Mouse (Mus musculus): ENCODE results near the gene Txlna. TPM values are rescaled to one million over a fixed set of nuclear protein-coding genes. Genes with fewer than 3 reads are reported as not detected.

Gene Txlna
- total RNA-seq (2023), result 10 to 100 TPM; 71.4 to 73.6 TPM

GRCm38 (mm10) chr4:129640638-129641467 lies at the start of gene Txlna:
TSS of gene Txlna (minus strand) at chr4:129641065.

DNA sequence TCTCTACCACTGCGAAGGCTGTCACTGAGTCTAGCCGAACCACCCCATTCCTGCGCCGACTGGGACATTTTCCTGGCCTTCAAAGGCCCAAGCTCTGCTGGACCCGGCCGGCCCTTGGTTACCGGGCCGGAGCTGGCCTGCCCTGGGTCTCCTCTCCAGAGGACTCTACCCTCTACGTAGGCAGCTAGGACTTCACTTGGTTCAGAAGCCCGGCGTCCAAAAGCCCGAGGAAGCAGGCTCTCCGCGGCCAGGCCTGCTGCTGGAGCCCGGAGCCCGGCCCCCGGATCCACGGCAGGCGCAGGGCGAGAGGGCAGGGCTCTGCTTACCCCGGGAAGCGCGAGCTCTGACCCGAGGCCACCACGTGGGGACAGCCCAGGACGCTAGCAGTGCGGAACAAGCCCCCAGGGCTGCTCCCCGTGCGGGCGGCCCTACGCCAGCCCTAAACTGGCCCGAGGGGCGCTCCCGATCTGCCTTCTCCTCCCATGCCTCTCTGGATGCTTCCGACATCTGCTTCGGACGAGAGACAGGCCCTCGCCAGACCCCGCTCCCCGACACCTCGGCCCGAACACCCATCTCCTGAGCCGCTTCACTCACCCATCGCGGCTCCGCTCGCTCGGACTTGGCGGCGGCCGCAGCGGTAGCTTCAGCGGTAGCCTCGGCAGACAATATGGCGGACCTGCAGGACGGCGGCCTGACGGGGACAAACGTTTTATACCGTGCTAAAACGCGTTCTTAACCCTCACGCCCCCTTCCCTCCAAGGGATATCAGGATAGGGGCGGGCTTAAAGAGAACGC lies 31.4 kb upstream of the Txlna start, which contains the start of gene Kpna6:
TSS of gene Kpna6 (minus strand) at position 685 of the 795 bp plus-strand sequence.

DNA sequence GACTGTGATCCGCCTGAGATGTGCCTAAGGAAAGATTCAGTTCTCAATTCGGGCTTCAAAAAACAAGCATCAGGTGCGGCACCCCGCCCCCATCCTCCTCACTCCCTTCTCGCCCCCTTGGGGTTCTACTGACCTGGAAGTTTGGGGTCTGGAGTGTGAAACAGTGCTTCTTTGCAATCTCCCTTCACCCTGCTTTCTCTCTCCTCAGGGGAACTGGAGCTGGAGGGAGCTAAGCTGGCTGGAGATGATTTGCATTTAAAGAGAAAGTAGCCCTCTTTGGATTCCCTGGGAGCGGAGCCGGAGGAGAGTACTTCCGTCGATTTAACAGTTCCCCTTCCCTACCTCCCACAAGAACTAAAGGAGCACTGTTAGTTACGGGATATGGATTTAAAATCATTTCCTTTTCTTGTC lies 17.2 kb downstream of the Txlna start, which contains the start of gene Ccdc28b:
TSS of gene Ccdc28b (minus strand) at position 267 of the 411 bp plus-strand sequence.

GRCm38 (mm10) chr4:129618786-129619691 lies 21.8 kb downstream of the Txlna start, which contains the start of gene Iqcc:
TSS of gene Iqcc (minus strand) at chr4:129619099.

DNA sequence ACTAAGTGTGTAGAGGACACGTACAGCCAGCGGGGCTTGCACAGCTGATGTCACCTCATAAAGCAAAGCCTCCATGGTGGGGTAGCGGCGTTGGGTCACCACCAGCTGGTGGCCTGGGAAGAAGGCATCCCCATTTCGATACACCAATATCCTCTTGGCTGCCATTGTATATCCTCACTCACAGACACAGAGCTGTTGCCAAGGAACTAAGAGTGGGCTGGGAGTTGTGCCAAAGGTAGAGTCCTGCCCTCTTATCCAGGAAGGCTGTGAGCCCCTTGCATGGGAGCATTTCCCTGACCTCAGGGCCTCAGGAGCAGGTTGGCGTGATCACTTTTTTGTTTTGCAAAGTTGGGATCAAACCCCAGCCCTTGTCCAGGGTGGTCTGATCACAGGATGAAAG lies 26.8 kb downstream of the Txlna start, which contains the start of gene Dcdc2b:
TSS of gene Dcdc2b (minus strand) at position 165 of the 400 bp plus-strand sequence.

DNA sequence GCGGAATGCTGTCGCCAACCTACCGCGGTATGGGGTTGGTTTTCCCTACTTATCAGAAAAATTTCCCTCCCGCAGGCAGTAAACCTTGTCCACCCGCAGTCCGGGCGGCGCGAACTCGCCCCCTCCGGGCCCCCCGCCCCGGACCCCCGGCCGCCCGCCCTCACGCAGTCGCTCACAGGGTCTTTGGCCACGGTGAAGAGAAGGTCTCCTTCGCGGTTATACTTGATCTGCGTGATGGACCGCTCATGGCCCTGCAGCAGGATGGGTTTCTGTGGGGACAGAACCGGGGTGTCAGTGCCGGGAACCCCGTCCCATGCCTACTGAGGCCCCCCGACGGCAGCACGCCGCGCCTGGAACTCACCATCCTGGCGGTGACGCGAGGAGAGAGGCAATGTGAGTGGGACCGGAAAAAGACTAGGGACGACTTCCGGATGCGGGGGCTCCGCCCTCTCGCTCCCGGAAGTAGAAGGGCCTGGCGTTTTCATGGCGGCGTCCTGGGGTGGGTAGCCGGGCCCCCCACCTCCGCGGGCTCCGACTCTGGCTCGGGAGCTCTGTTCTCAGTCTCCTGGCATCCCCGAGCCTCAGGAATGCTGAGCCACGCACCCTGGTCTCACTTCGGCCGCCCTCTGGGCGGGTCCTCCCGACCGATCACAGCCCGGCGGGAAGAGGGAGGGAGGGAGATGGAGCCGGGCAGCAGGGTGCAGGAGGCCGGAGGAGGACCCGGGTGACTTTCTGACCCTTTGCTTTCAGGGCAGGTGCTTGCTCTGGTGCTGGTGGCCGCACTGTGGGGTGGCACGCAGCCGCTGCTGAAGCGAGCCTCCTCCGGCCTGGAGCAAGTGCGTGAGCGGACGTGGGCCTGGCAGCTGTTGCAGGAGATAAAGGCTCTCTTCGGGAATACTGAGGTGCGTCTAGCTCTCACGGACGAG lies 40.4 kb downstream of the Txlna start, which contains the start of the genes Eif3i and Tmem234:
TSS of gene Eif3i (minus strand) at position 416 of the 926 bp plus-strand sequence.
TSS of gene Tmem234 (plus strand) at position 436 of the 926 bp plus-strand sequence.

DNA sequence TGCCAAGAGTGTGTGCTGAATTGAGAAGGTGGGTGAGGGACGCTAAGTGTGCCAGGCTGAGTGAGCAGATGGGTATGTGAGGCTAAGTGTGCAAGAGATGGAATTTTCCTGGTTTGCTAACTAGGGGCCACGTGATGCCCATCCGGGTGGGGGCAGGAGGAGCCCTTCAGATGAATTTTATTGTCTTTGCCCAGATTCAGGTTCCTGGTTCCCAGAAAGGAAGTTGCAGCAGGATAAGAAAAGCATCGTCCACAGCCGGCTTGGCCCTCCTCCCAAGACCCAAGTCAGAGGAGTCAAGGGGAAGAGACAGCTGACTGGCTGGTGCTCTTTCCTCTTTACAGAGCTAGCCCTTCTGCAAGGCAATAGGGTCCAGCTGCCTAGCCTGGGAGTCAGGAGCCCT lies 62.4 kb downstream of the Txlna start, which contains the start of gene Fam167b:
TSS of gene Fam167b (minus strand) at position 84 of the 400 bp plus-strand sequence.

Other genes with a start within 250 kb of the Txlna start
- gene Zbtb8b, start 200.2 kb downstream of the Txlna start, total RNA-seq (2023), result under 1 TPM in 1 of 2 experiments, not detected in 1; 0.26 TPM
- gene Bsdc1, start 179.5 kb downstream of the Txlna start, total RNA-seq (2023), result 100 to 1,000 TPM; 118 to 131 TPM
- not detected for gene Tssk3, start 150.0 kb downstream of the Txlna start, total RNA-seq (2023)
- gene Fam229a, start 149.9 kb downstream of the Txlna start, total RNA-seq (2023), result 1 to 10 TPM; 1.1 to 1.5 TPM
- 10 to 100 TPM in 1 of 2 experiments, 1 to 10 TPM in 1; 8.1 to 10.4 TPM for gene Marcksl1, start 127.5 kb downstream of the Txlna start, total RNA-seq (2023)
- gene Hdac1, start 98.4 kb downstream of the Txlna start, total RNA-seq (2023), result 100 to 1,000 TPM; 135 to 137 TPM
- gene Lck, start 67.4 kb downstream of the Txlna start, total RNA-seq (2023), result 100 to 1,000 TPM; 913 to 948 TPM
- gene Fam167b, start 62.5 kb downstream of the Txlna start, total RNA-seq (2023), result not detected
- 100 to 1,000 TPM; 181 to 191 TPM for gene Eif3i, start 40.4 kb downstream of the Txlna start, total RNA-seq (2023)
- 100 to 1,000 TPM; 125 to 142 TPM for gene Tmem234, start 40.4 kb downstream of the Txlna start, total RNA-seq (2023)
- 1 to 10 TPM; 3.5 to 4.0 TPM for gene Dcdc2b, start 26.8 kb downstream of the Txlna start, total RNA-seq (2023)
- gene Iqcc, start 22.0 kb downstream of the Txlna start, total RNA-seq (2023), result 10 to 100 TPM; 26.8 to 29.0 TPM
- 10 to 100 TPM; 14.0 to 15.8 TPM for gene Ccdc28b, start 17.1 kb downstream of the Txlna start, total RNA-seq (2023)
- 10 to 100 TPM; 33.9 to 45.9 TPM for gene Kpna6, start 31.7 kb upstream of the Txlna start, total RNA-seq (2023)
- 10 to 100 TPM; 13.0 to 15.0 TPM for gene Tmem39b, start 55.8 kb upstream of the Txlna start, total RNA-seq (2023)
- 100 to 1,000 TPM; 135 to 141 TPM for gene Khdrbs1, start 101.2 kb upstream of the Txlna start, total RNA-seq (2023)
- gene Ptp4a2, start 170.2 kb upstream of the Txlna start, total RNA-seq (2023), result 100 to 1,000 TPM; 310 to 329 TPM